Mouse (Mus musculus): ENCODE results near the gene B3gntl1.

DNA sequence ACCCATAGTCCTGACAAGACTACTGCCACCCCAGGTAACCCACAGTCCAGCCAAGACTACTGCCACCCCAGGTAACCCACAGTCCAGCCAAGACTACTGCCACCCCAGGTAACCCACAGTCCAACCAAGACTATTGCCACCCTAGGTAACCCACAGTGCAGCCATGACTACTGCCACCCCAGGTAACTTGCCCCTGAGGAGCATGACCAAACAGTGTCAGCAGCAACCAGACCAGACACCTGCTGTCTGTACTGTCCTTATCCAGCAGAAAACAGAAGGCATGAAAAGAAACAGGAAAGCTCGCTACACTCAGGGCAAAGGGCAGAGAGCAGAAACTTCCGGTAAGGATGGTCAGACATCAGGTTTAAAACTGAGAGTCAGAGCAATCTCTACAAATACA lies 11.8 kb downstream of the B3gntl1 start:
- TF ChIP-seq POLR2A (IDR thresholded peaks at IDR 0.05; ENCODE audit: insufficient read depth, low read length) (no peak), EP300 (IDR thresholded peaks at IDR 0.05; ENCODE audit: insufficient read depth, low read depth, low read length) (no peak), CTCF (IDR thresholded peaks at IDR 0.05; ENCODE audit: low read depth, low read length) (no peak)

Measured in ES-Bruce4 (cell line).